Mouse (Mus musculus) Patski (cell line): ENCODE measurements around the gene Cela1. TPM values are rescaled to one million over a fixed set of nuclear protein-coding genes. Genes with fewer than 3 reads are reported as not detected.
A peak's percentile ranks its signal among the peaks of the same experiment; 100 is the strongest.

ENCODE experiments used
- ATAC-seq: fragments of 100-300 bp; one replicate; pipeline ENCODE4 v1.8.0; 2021
- CTCF ChIA-PET: fragments of 350-600 bp; sonication (Branson Sonifier 250); formaldehyde crosslinking; loops from one replicate; lab custom pipeline; 2022; ENCODE audit warnings: inconsistent platforms; lab: Charles Lee
- POLR2A ChIA-PET: fragments of 350-600 bp; sonication (Branson Sonifier 250); formaldehyde crosslinking; loops from one replicate; lab custom pipeline; 2022; ENCODE audit warnings: antibody characterized with exemption, inconsistent platforms; lab: Charles Lee
- DNase-seq: peaks from one replicate; pipeline ENCODE4 v3.0.0-alpha.2; 2011; ENCODE audit warnings: low read depth, low spot score
- H3K27me3 ChIP-seq: fragments of 371-371 bp; one replicate; pipeline ENCODE4 v1.5.1; 2021
- CTCF ChIP-seq: fragments of 100-300 bp; IDR thresholded peaks from one replicate; pipeline ENCODE4 v1.5.1; 2021
- in situ Hi-C: fragments of 300-500 bp; cut with MboI; formaldehyde crosslinking; loops from 3 replicates; pipeline ENCODE4 v1.11.1; 2018; ENCODE audit warnings: low pct_unique_long_range_greater_than_20kb, mixed read lengths
- polyA plus RNA-seq: library from polyadenylated mRNA; unstranded; gene quantifications from one replicate; pipeline ENCODE4 v1.2.3, GENCODE M21; 2021

The Cela1 gene
- polyA plus RNA-seq, 1 experiment from 2014 or later: 4.1 TPM

DNA sequence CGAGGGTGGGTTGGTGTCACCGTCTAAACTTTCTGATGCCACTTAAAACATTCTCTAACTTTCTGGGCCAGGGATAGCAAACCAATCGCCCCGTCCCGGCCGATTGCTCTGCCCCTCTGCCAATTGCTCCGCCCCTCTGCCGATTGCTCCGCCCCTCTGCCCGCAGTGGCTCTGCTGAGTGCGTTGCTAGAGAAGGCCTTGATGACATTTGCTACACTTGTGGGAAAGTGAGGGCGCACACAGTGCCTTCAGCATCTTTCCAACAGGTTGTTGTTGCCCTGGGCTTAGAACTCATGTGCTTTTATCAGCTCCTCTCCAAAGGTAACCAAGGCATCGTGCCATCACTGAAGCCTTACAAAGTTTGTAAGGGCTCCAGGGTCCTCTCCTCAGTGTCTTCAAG, 2.5 kb downstream of the Cela1 start:
- no peak for ATAC-seq
- H3K27me3 ChIP-seq: no peaks in the 10 kb centered on the region
- no peak for TF ChIP-seq CTCF
- in situ Hi-C loops: no loop called here
- POLR2A ChIA-PET: no interaction called here
- DNase-seq: no peak
- CTCF ChIA-PET: no interaction called here

DNA sequence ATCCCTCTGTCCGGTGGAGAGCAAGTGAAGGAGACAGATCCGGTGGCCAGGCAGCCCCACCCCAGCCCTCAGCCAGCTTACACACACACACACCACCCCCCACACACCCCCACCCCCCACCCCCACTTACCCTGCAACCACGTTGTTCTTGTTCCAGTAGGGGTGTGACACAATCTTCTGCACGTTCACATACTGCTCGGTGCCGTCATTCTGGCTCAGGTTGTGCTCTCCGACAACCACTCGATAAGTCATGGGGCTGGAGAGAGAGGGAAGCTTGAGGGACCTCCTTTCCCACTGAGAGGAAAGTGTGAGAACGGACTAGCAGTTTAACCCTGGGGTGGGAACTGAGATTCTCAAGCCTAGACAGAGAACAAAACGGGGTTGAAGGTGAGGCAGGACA, 3.3 kb downstream of the Cela1 start:
- in situ Hi-C loops: loop anchor here (5.0 kb wide), 1 partner anchor 152 kb away; no protein-coding TSS in a partner anchor
- H3K27me3 ChIP-seq: no peaks in the 10 kb centered on the region
- no peak for DNase-seq
- ATAC-seq: no peak
- no peak for TF ChIP-seq CTCF
- ChIA-PET POLR2A (no interaction called here), CTCF (no interaction called here)

DNA sequence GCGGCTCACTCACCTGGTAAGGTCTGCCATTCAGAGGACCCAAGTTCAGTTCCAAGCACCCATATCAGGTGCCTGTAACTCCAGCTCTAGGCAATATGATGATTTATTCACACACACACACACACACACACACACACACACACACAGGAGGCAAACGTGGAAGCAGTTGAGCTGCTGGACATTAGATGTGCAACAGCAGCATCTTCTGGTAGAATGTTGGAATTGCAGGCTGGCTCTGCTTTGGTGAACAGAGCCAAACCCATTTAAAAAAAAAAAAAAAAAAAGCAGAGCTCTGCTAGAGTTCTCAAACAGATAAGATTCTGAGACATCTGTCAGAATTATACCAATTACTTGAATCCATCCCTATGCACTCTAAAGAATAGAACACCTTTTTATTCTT, 4.7 kb downstream of the Cela1 start:
- DNase-seq (peak; percentile 51), ATAC-seq (no peak)
- H3K27me3 ChIP-seq: no peaks in the 10 kb centered on the region
- TF ChIP-seq CTCF: peak; percentile 82
- ChIA-PET POLR2A (interaction anchor here (0.6 to 0.7 kb wide), 3 partner anchors 9 to 196 kb away, joined by 3 to 4 read pairs (median 3); no protein-coding TSS in a partner anchor), CTCF (interaction anchor here (0.6 to 1.6 kb wide), 9 partner anchors 8 to 226 kb away, joined by 3 to 6 read pairs (median 4); no protein-coding TSS in a partner anchor)
- in situ Hi-C loops: loop anchor here (5.0 kb wide), 1 partner anchor 151 kb away; no protein-coding TSS in a partner anchor

DNA sequence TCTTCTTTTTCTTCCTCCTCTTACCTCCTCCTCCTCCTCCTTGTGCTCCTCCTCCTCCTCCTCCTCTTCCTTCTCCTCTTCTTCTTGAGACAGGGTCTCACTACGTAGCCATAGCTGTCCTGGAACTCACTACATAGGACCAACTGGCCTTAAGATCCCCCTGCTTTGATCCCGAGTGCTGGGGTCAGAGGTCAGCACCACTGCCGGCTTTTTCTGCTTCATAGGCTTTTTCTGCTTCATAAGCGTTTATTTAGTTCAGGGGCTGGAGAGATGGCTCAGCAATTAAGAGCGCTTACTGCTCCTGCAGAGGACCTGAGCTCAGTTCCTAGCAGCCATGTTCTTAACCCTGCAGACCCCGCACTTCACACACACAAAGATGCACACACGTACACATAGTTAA, 6.0 kb downstream of the Cela1 start:
- no peak for DNase-seq
- H3K27me3 ChIP-seq: no peaks in the 10 kb centered on the region
- in situ Hi-C loops: loop anchor here (5.0 kb wide), 1 partner anchor 149 kb away; no protein-coding TSS in a partner anchor
- ChIA-PET POLR2A (no interaction called here), CTCF (interaction anchor here (0.8 to 0.9 kb wide), 2 partner anchors 14 to 164 kb away, joined by 3 to 4 read pairs; no protein-coding TSS in a partner anchor)
- TF ChIP-seq CTCF: no peak
- no peak for ATAC-seq

DNA sequence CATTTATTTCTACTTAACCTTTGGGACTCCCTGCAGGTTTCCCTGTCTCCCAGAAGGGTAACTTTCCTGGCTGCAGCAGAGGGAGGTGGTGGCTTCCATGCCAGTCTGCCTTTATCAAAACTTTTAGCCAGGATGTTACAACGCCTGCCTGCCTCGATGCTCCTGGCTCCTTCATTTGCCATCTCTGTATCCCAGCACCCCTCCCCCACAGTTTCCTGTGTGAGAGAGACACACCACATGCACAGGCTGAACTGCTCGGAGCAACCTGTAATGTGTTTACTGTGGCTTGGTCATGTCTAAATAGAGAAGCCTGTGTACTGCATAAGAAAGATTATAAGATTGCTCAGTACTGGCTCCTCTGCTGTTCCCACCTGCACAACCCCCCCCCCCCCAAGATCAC, 7.3 kb downstream of the Cela1 start:
- no peak for TF ChIP-seq CTCF
- DNase-seq (no peak), ATAC-seq (no peak)
- ChIA-PET CTCF (no interaction called here), POLR2A (interaction anchor here (0.6 to 0.7 kb wide), 2 partner anchors 14 to 315 kb away, joined by 3 to 5 read pairs; no protein-coding TSS in a partner anchor)
- no peaks in the 10 kb centered on the region for H3K27me3 ChIP-seq
- in situ Hi-C loops: loop anchor here (5.0 kb wide), 1 partner anchor 148 kb away; no protein-coding TSS in a partner anchor

DNA sequence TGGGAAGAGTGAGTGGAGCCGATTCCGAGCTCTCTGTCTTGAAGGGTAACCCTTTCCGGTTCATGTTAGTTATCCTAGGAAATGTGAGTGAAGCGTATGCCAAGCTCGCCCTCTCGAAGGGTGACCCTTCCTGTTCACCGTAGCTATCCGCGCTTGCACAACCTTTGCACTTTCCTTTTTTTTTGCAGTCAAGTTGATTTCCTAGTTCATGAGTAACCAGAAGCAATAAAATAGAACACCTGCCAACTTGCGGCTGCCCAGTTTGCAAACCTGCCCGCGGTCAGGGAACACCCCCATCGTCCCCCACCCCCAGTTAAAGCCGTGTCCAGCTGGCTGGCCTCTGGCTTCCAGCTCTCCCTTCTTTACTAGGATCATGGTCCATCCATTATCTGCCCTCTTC, 8.7 kb downstream of the Cela1 start:
- no peaks in the 10 kb centered on the region for H3K27me3 ChIP-seq
- DNase-seq (no peak), ATAC-seq (no peak)
- no peak for TF ChIP-seq CTCF
- CTCF ChIA-PET: no interaction called here
- POLR2A ChIA-PET: interaction anchor here (0.7 kb wide), 1 partner anchor 44 kb away, joined by 3 read pairs; no protein-coding TSS in a partner anchor
- in situ Hi-C loops: loop anchor here (5.0 kb wide), 1 partner anchor 57 kb away; no protein-coding TSS in a partner anchor

DNA sequence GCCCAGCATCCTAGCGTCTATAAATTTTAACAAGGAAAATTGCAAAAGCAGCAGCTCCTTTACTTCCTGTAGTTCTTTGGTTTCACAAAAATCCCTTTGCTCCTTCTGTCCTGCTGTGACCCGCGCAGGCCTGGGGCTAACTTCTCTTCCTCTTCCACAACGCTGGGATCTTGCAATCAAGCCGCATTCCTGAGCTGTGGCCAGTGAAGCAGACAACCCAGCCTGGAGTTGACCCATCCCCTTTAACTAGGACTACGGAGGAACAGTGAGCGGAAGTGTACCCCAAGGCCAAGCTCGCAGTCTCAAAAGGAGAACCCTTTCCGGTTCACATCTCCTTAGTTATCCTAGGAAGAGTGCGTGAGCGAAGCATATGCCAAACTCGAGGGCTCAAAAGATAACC, 9.1 kb downstream of the Cela1 start:
- CTCF ChIA-PET: no interaction called here
- in situ Hi-C loops: loop anchor here (5.0 kb wide), 1 partner anchor 56 kb away; no protein-coding TSS in a partner anchor
- TF ChIP-seq CTCF: no peak
- DNase-seq (no peak), ATAC-seq (no peak)
- H3K27me3 ChIP-seq: no peaks in the 10 kb centered on the region
- POLR2A ChIA-PET: no interaction called here

DNA sequence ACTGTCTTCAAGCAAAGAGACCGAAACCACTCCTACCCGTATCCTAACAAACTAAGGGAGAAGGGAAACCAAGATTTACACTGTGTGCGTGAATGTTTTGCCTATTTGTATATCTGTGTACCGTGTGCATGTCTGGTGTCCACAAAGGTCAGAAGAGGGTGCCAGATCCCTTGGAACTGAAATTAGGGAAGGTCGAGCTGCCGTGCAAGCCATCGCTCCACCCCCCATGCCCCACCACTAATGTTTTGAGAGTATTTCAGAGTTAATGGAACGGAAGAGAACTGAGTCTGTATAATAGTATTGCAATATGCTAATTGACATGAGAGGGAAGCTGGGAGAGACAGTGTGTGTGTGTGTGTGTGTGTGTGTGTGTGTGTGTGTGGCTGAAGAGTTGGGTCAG, 10.0 kb downstream of the Cela1 start:
- ChIA-PET POLR2A (no interaction called here), CTCF (interaction anchor here (1.7 kb wide), 1 partner anchor 11 kb away, joined by 4 read pairs; no protein-coding TSS in a partner anchor)
- DNase-seq: no peak
- ATAC-seq: no peak
- no peaks in the 10 kb centered on the region for H3K27me3 ChIP-seq
- no peak for TF ChIP-seq CTCF
- in situ Hi-C loops: loop anchor here (5.0 kb wide), 1 partner anchor 55 kb away; no protein-coding TSS in a partner anchor

DNA sequence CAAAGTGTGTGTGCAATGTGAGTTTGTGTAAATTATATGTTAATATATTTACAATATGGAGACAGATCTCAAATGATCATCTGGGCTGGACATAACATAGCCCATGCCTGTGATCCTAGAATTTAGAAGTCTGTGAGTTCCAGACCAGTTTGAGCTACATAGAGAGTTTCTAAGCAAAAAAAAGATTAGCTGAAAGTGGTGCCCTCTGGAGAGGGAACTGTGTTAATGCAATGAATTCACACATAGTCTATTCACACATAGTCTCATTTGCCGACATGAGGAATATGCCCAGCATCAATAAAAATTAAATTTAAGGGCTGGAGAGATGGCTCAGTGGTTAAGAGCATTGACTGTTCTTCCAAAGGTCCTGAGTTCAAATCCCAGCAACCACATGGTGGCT, 11.2 kb downstream of the Cela1 start:
- ChIA-PET CTCF (interaction anchor here (1.7 kb wide), 1 partner anchor 10 kb away, joined by 4 read pairs; no protein-coding TSS in a partner anchor), POLR2A (no interaction called here)
- H3K27me3 ChIP-seq: no peaks in the 10 kb centered on the region
- in situ Hi-C loops: loop anchor here (5.0 kb wide), 1 partner anchor 54 kb away; no protein-coding TSS in a partner anchor
- ATAC-seq: no peak
- TF ChIP-seq CTCF: no peak
- no peak for DNase-seq

DNA sequence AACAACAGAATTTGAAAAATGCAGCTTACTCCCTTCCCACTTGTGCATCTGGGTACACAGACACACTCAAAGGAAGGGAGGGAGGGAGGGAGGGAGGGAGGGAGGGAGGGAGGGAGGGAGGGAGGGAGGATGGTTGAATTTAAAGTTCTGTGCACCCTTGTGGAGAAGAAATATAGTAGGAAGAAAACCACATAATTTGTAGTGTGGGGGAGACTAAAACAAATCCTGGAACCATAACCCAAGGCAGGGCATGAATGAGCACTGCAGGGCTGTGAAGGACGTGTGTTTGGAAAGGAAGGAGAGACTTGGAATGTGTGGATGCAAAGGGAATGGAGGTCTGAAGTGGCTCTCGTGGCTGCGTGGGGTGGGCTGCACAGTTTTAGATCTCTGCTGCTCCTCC, 12.2 kb downstream of the Cela1 start:
- DNase-seq (no peak), ATAC-seq (no peak)
- TF ChIP-seq CTCF: no peak
- ChIA-PET CTCF (interaction anchor here (0.7 kb wide), 1 partner anchor 8 kb away, joined by 4 read pairs; no protein-coding TSS in a partner anchor), POLR2A (no interaction called here)
- H3K27me3 ChIP-seq: no peaks in the 10 kb centered on the region
- in situ Hi-C loops: loop anchor here (5.0 kb wide), 1 partner anchor 53 kb away; no protein-coding TSS in a partner anchor

DNA sequence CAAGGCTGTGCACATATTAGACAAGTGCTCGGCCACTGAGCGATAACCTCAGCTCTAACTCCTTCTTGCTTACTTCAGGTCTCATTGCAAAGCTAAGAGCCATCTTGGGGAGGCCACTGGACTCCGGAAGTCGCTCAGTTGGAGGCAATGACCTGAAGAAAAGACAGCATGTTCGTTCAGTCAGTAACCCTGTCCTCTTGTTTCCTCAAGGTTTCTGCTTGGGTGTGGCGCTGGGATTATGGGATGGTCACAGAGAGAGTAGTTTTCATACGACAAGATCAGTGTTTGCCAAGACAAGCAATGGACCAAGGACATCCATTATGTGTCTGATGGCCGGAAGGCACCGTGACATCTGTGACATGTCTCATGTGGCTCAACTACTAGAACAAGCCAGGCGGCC, 13.2 kb downstream of the Cela1 start:
- no peaks in the 10 kb centered on the region for H3K27me3 ChIP-seq
- in situ Hi-C loops: no loop called here
- no peak for ATAC-seq
- TF ChIP-seq CTCF: no peak
- DNase-seq: no peak
- ChIA-PET POLR2A (no interaction called here), CTCF (interaction anchor here (0.7 kb wide), 1 partner anchor 9 kb away, joined by 4 read pairs; no protein-coding TSS in a partner anchor)
